Mouse (Mus musculus) brain, embryonic 14.5 days (tissue): ENCODE data around the gene Efcab11.

ENCODE experiments used
- CTCF ChIP-seq: fragments of 200-500 bp; IDR thresholded peaks from 2 replicates; pipeline ENCODE4 v1.5.1; 2012; ENCODE audit warnings: inconsistent platforms, mild to moderate bottlenecking, moderate library complexity, borderline replicate concordance; ENCODE audit not compliant: insufficient read depth, insufficient read length; ENCODE audit errors: extremely low read depth
- POLR2A ChIP-seq: fragments of 200-500 bp; IDR thresholded peaks from 2 replicates; pipeline ENCODE4 v1.6.1; 2012; ENCODE audit warnings: mild to moderate bottlenecking, inconsistent platforms, borderline replicate concordance; ENCODE audit not compliant: poor library complexity, insufficient read depth, insufficient read length, severe bottlenecking; ENCODE audit errors: extremely low read depth

DNA sequence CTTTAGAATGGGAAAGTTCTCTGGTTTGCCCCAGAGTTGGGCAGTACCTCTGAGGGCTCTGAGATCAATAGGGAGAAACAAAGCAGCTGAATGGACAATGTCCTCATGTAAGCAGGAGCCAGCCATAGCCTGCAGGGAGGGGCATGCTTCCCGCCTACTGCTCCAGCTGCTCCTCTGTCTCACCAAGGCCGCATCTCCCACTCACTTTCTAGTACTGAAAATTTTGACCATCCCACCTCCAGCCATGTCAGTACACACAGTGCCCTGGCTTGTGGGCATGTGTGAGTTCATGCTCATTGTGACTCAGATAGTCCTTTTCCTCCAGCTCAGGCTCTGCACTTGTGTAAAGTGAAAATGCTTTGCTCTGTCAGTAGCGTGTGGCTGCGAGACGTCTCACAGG is 20.3 kb upstream of the Efcab11 start:
- TF ChIP-seq CTCF (no peak), POLR2A (no peak)
